Mouse (Mus musculus): ENCODE results near the gene 4933402D24Rik.
A peak's percentile ranks its signal among the peaks of the same experiment; 100 is the strongest.

The 4933402D24Rik gene

DNA sequence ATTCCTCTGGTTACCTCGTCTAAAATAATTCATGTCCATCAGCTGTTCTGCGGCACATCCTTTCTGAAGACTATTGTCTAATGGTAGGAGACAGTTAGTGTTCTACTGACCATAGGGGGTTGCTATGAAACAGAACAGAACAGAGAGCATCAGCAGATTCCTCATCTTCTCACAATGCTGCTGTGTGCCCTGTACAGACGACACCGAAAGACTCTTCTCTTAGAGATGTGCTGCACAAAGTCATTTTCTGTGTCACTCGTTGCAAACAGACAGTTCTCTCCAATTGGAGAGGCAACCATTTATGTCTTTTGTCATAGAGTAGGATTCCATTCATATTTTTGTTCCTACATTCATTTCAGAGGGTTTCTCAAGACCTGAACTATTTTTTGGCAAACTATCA lies at the start of gene 4933402D24Rik:
4933402D24Rik (minus strand) TSS at position 101 of the 400 bp plus-strand sequence.
- no peak for ATAC-seq (ENCODE audit: insufficient number of reproducible peaks, low FRiP score, low TSS enrichment)

DNA sequence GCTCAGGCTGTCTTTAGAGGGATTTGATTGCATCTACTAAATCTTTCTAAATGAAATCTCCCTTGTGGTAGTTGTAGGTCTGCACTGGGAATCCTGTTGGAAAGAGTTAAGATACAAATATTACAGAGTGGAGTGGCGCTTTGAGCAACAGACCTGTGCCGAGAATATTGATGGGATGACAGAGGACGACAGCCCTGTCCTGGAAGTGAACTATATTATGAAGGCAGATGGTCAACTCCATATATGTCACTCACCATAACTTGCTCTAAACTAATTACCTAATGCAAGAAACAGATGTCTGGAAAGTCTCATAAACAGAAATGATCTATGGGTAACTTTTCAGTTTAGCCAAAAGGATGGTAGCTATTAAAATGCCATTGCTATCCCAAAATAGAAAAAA lies 39.5 kb upstream of the 4933402D24Rik start:
- ATAC-seq (ENCODE audit: insufficient number of reproducible peaks, low FRiP score, low TSS enrichment), result no peak

- no peak for ATAC-seq (ENCODE audit: insufficient number of reproducible peaks, low FRiP score, low TSS enrichment)
Measured at GRCm38 (mm10) chr1:63805095-63805494, 36.0 kb upstream of the 4933402D24Rik start.

- ATAC-seq (ENCODE audit: insufficient number of reproducible peaks, low FRiP score, low TSS enrichment), result no peak
Measured at GRCm38 (mm10) chr1:63794326-63794725, 25.3 kb upstream of the 4933402D24Rik start.

DNA sequence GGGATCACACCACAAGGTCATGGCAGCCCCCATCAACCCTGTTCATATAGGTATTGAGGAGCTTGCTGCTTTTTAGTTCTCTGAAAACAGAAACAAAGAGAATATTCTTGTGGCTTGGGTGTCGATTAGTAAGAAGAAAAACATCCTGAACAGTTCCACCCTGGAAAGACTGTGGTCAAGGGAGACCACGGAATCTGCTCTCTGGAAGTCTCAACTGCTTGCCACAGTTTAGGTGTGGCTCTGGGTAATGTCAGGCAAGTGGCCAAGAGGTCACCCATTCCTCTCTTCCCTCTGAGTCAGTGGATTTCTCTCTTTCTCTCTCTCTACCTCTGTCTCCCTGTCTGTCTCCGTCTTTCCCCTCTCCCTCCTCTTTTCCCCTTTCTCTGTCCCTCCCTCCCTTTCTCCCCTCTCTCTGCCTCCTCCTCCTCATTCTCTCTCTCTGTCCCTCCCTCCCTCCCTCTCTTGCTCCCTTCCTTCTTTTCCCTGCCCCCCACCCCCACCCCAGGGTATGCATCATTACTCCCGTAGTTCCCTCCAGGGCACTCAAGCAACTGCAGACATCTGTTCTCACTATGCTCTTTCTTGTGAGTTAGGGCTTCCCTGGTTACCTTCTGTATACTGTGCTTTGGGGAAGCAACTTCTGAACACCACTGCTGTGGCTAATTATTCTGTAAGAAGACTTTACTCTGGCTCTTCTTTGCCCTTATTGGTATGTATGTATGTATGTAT lies 8.0 kb upstream of the 4933402D24Rik start:
- ATAC-seq (ENCODE audit: insufficient number of reproducible peaks, low FRiP score, low TSS enrichment), result no peak

DNA sequence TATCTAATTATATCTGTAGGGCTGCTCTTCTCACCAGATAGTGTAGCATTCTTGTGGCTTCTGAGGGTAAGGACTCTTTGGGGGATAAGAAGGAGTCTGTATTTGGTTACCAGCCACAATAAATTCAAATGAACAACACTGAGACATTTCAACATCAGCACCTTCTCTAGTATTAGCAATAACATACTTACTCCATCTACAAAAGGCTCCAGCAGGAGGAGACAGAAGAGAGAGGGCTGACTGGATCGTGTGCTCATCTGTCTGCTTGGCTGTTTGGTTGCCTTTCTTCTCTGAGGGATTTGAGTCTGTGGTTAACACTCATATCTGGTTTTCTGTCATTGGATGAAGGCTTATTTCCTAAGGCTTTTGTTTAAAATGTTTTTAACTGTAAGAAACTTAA lies 7.3 kb upstream of the 4933402D24Rik start:
- ATAC-seq (ENCODE audit: insufficient number of reproducible peaks, low FRiP score, low TSS enrichment), result no peak

DNA sequence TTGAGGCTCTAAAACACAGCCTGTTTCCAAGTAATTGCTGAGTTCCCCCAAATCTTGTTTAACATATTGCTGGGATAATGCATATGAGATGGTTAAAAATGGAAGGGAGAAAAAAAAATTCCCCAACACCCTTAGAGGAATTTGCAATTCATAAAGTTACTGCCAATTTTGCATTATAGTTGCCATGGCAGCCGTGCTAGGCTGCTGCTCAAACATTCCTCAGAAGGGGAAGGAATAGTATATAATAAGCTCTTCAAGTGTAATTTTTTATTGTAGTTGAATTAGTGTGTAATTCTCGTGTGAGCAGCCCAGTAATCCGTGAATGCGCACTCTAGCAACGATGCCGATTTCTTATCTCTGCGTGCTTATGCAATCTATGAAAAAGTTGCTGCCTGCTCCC lies 1.2 kb upstream of the 4933402D24Rik start:
- no peak for ATAC-seq (ENCODE audit: insufficient number of reproducible peaks, low FRiP score, low TSS enrichment)

GRCm38 (mm10) chr1:63768112-63768511 lies 955 bp downstream of the 4933402D24Rik start:
- ATAC-seq (ENCODE audit: insufficient number of reproducible peaks, low FRiP score, low TSS enrichment), result no peak

GRCm38 (mm10) chr1:63764395-63764794 lies 4.7 kb downstream of the 4933402D24Rik start:
- ATAC-seq (ENCODE audit: insufficient number of reproducible peaks, low FRiP score, low TSS enrichment), result no peak

- ATAC-seq (ENCODE audit: insufficient number of reproducible peaks, low FRiP score, low TSS enrichment), result no peak
Measured at GRCm38 (mm10) chr1:63763881-63764386, 5.1 kb downstream of the 4933402D24Rik start.

GRCm38 (mm10) chr1:63763212-63763694 lies 5.8 kb downstream of the 4933402D24Rik start:
- peak; percentile 74 for ATAC-seq (ENCODE audit: insufficient number of reproducible peaks, low FRiP score, low TSS enrichment)

DNA sequence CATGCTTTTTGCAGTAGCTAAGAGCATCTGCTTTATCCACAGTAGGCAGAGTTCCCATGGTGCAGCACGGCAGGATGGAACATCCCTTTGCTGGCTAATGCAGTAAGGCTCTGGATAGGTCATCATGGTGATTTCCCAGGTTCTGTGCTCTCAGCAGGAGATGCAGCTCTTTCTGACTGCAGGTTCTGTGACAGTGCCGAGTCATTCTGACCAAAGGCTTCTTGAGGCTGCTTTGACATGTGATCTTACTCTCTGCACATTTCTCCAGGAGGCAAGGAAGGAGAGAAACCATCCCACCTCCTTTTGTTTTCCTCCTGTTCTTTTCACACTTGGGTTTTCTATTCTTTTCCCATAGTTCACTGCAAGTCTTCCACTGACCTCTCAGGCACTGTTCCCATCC lies 13.1 kb downstream of the 4933402D24Rik start:
- ATAC-seq (ENCODE audit: insufficient number of reproducible peaks, low FRiP score, low TSS enrichment), result no peak

GRCm38 (mm10) chr1:63730240-63730771 lies 38.8 kb downstream of the 4933402D24Rik start, which contains the start of the genes Mdh1b and Fastkd2:
TSS of gene Mdh1b (minus strand) at chr1:63730318.
TSS of gene Fastkd2 (plus strand) at chr1:63730614.
- ATAC-seq (ENCODE audit: insufficient number of reproducible peaks, low FRiP score, low TSS enrichment), result peak; percentile 91

DNA sequence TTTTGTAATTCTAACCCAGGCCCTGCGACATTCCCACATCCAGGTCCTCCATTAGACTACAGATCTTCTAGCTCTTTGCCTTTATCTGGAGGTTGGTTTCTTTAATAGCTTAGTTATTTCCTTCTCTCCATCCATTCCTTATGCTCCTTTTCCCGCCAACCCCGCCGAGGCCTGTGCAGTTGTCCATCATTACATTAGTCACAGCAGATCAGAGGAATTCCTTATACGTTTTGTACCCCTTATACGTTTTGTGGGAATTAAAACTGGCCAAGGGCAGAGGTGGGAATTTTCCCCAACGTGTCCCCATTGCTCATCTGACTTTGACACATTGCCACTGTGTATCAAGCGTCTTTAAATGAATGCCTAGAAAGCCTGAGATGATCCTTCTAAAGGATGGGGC lies 39.3 kb downstream of the 4933402D24Rik start:
- no peak for ATAC-seq (ENCODE audit: insufficient number of reproducible peaks, low FRiP score, low TSS enrichment)

DNA sequence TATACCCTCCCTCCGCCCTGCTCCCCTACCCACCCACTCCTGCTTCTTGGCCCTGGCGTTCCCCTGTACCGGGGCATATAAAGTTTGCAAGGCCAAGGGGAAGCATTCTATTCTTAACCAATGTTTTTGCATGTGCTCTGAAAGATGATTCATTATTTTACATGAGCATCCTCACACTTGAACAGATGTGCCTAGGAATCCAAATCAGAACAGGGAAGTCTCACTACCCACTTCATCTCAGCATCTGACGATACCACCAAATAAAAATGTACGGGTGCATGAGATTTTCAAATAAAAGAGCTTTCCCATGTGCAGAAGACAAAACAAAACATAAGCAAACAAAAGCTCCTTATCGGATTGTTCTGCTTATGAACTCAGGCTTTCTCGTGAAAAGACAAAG lies 48.9 kb downstream of the 4933402D24Rik start:
- no peak for ATAC-seq (ENCODE audit: insufficient number of reproducible peaks, low FRiP score, low TSS enrichment)

GRCm38 (mm10) chr1:63708876-63709275 lies 60.2 kb downstream of the 4933402D24Rik start:
- ATAC-seq (ENCODE audit: insufficient number of reproducible peaks, low FRiP score, low TSS enrichment), result no peak

DNA sequence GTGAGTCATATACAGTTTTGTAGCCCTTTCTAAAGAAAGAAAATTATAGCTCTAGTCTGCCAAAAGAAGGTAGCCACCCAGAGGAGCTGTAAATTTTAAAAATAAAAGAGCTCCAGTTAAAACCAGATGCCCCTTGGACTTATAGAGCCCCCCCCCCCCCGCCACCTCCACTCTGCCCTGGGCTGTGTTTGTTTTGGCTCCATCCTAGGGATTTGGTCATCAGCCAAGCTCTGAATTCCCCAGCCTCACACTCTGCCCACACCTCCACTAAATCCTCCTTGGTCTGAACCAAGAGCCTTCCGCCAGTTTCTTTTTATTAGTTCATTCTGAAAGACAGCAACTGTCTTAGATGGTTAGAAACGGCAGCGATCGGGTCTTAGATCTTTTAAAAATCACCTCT lies 63.3 kb downstream of the 4933402D24Rik start:
- no peak for ATAC-seq (ENCODE audit: insufficient number of reproducible peaks, low FRiP score, low TSS enrichment)
